Mouse (Mus musculus) neural tube, embryonic 13.5 days (tissue): ENCODE results near the gene Cep170. TPM values are rescaled to one million over a fixed set of nuclear protein-coding genes. Genes with fewer than 3 reads are reported as not detected.

Experiments
- ATAC-seq: fragments of 200-750 bp; cut with Nextera tagmentation; 2 replicates; pipeline ENCODE4 v1.8.0; 2017; ENCODE audit warnings: low read depth, mild to moderate bottlenecking, moderate TSS enrichment, moderate library complexity
- H3K27ac ChIP-seq: fragments of 300-500 bp; sonication (generic); replicated peaks from 2 replicates; pipeline ENCODE4 v1.5.1; 2015; ENCODE audit warnings: moderate library complexity, mild to moderate bottlenecking, inconsistent platforms
- H3K27me3 ChIP-seq: fragments of 300-500 bp; sonication (generic); 2 replicates; pipeline ENCODE4 v1.6.1; 2015; ENCODE audit warnings: mild to moderate bottlenecking, inconsistent platforms
- H3K36me3 ChIP-seq: fragments of 300-500 bp; sonication (generic); 2 replicates; pipeline ENCODE4 v1.6.1; 2015; ENCODE audit warnings: mild to moderate bottlenecking, inconsistent platforms
- H3K4me1 ChIP-seq: fragments of 300-500 bp; sonication (generic); replicated peaks from 2 replicates; pipeline ENCODE4 v1.6.1; 2015; ENCODE audit warnings: inconsistent platforms
- H3K4me2 ChIP-seq: fragments of 300-500 bp; sonication (generic); 2 replicates; pipeline ENCODE4 v1.6.1; 2015; ENCODE audit warnings: inconsistent platforms, mild to moderate bottlenecking, moderate library complexity
- H3K4me3 ChIP-seq: fragments of 300-500 bp; sonication (generic); 2 replicates; pipeline ENCODE4 v1.5.1; 2015; ENCODE audit warnings: mild to moderate bottlenecking, inconsistent platforms
- H3K9ac ChIP-seq: fragments of 300-500 bp; sonication (generic); 2 replicates; pipeline ENCODE4 v1.6.1; 2015; ENCODE audit warnings: moderate library complexity, mild to moderate bottlenecking, inconsistent platforms
- H3K9me3 ChIP-seq: fragments of 300-500 bp; sonication (generic); 2 replicates; pipeline ENCODE4 v1.6.1; 2016; ENCODE audit warnings: inconsistent platforms
- WGBS: fragments of 180-500 bp; shearing (Covaris S2); methylation state at CpG from one replicate; pipeline ENCODE4 v1.1.7; 2015; 5-methylcytosine and 5-hydroxymethylcytosine counted together
- microRNA counts: library from miRNA; unstranded; fragments of <30 nt; microRNA quantifications from one replicate; lab custom pipeline; 2016
- microRNA-seq: library from miRNA; unstranded; fragments of <30 nt; microRNA quantifications from one replicate; pipeline ENCODE4, GENCODE M21; 2016
- polyA plus RNA-seq: library from polyadenylated mRNA; unstranded; fragments of >200 nt; fragmentation: Nextera tagmentation; extraction: Ambion mirVana; gene quantifications from 2 replicates; pipeline ENCODE4 v1.2.1, GENCODE M21; 2015

Gene Cep170
- polyA plus RNA-seq, 1 experiment from 2014 or later: 97.8 TPM

GRCm38 (mm10) chr1:176723858-176724713 lies 89.8 kb downstream of the Cep170 start:
- peaks cover 9% of the 10 kb centered on the region; the same call in 1 of the 2 replicates for H3K36me3 ChIP-seq
- H3K27ac ChIP-seq: no peak overlapping the region
- H3K4me1 ChIP-seq: peaks cover 6% of the 10 kb centered on the region; the same call in 1 of the 2 replicates
- no peak overlapping the region for H3K4me3 ChIP-seq
- 81% methylated on average over 8 of the region's 8 CpGs for WGBS
- no peaks in the 10 kb centered on the region for H3K9me3 ChIP-seq
- H3K27me3 ChIP-seq: no peaks in the 10 kb centered on the region
- no peak overlapping the region for H3K9ac ChIP-seq
- no peak for ATAC-seq
- H3K4me2 ChIP-seq: no peak overlapping the region

GRCm38 (mm10) chr1:176712436-176712835 lies 101.4 kb downstream of the Cep170 start:
- Histone ChIP-seq H3K4me2 (no peak overlapping the region), H3K36me3 (no peaks in the 10 kb centered on the region), H3K4me1 (no peaks in the 10 kb centered on the region), H3K27me3 (no peaks in the 10 kb centered on the region), H3K27ac (no peak overlapping the region), H3K4me3 (no peak overlapping the region), H3K9ac (no peak overlapping the region), H3K9me3 (no peaks in the 10 kb centered on the region)
- WGBS: 53% methylated on average over 2 of the region's 2 CpGs
- no peak for ATAC-seq

GRCm38 (mm10) chr1:176700226-176700625 lies 113.6 kb downstream of the Cep170 start:
- Histone ChIP-seq H3K9ac (no peak overlapping the region), H3K27ac (no peak overlapping the region), H3K4me1 (no peaks in the 10 kb centered on the region), H3K4me3 (no peak overlapping the region), H3K36me3 (no peaks in the 10 kb centered on the region), H3K27me3 (no peaks in the 10 kb centered on the region), H3K4me2 (no peak overlapping the region), H3K9me3 (no peaks in the 10 kb centered on the region)
- 96% methylated on average over 1 of the region's 1 CpGs for WGBS
- no peak for ATAC-seq

- no peak overlapping the region for H3K4me3 ChIP-seq
- no peaks in the 10 kb centered on the region for H3K9me3 ChIP-seq
- H3K4me2 ChIP-seq: no peak overlapping the region
- H3K27ac ChIP-seq: no peak overlapping the region
- H3K36me3 ChIP-seq: no peaks in the 10 kb centered on the region
- ATAC-seq: no peak
- no peaks in the 10 kb centered on the region for H3K4me1 ChIP-seq
- H3K27me3 ChIP-seq: no peaks in the 10 kb centered on the region
- no peak overlapping the region for H3K9ac ChIP-seq
Observed at GRCm38 (mm10) chr1:176699793-176700192, 114.1 kb downstream of the Cep170 start.

- Histone ChIP-seq H3K4me2 (no peak overlapping the region), H3K4me3 (no peak overlapping the region), H3K36me3 (no peaks in the 10 kb centered on the region), H3K9me3 (no peaks in the 10 kb centered on the region), H3K27ac (no peak overlapping the region), H3K27me3 (no peaks in the 10 kb centered on the region), H3K4me1 (no peaks in the 10 kb centered on the region), H3K9ac (no peak overlapping the region)
- ATAC-seq: no peak
- WGBS: 81% methylated on average over 3 of the region's 3 CpGs
Observed at GRCm38 (mm10) chr1:176698647-176699046, 115.2 kb downstream of the Cep170 start.

GRCm38 (mm10) chr1:176697091-176697490 lies 116.8 kb downstream of the Cep170 start:
- Histone ChIP-seq H3K27me3 (no peaks in the 10 kb centered on the region), H3K4me1 (no peaks in the 10 kb centered on the region), H3K36me3 (no peaks in the 10 kb centered on the region), H3K4me2 (no peak overlapping the region), H3K4me3 (no peak overlapping the region), H3K9me3 (no peaks in the 10 kb centered on the region), H3K9ac (no peak overlapping the region), H3K27ac (no peak overlapping the region)
- ATAC-seq: no peak
- WGBS: 26% methylated on average over 7 of the region's 7 CpGs

- Histone ChIP-seq H3K9ac (no peak overlapping the region), H3K27me3 (no peaks in the 10 kb centered on the region), H3K4me1 (no peaks in the 10 kb centered on the region), H3K27ac (no peak overlapping the region), H3K36me3 (no peaks in the 10 kb centered on the region), H3K4me3 (no peak overlapping the region), H3K4me2 (no peak overlapping the region), H3K9me3 (no peaks in the 10 kb centered on the region)
- WGBS: 94% methylated on average over 11 of the region's 11 CpGs
- ATAC-seq: no peak
Observed at GRCm38 (mm10) chr1:176691101-176691500, 122.8 kb downstream of the Cep170 start.

- Histone ChIP-seq H3K27ac (no peak overlapping the region), H3K9me3 (no peaks in the 10 kb centered on the region), H3K36me3 (no peaks in the 10 kb centered on the region), H3K4me2 (no peak overlapping the region), H3K4me3 (no peak overlapping the region), H3K4me1 (no peaks in the 10 kb centered on the region), H3K9ac (no peak overlapping the region), H3K27me3 (no peaks in the 10 kb centered on the region)
- no peak for ATAC-seq
- WGBS: 90% methylated on average over 6 of the region's 6 CpGs
Observed at GRCm38 (mm10) chr1:176688251-176688880, 125.5 kb downstream of the Cep170 start.

MicroRNA genes within 50 kb of the gene (microRNA counts, 519-probe panel; counts per million panel counts)
- microRNA mmu-miR-350 (lab: Ali Mortazavi, UCI): 4,276 counts per million, percentile 72 among the panel's probes with 10 or more counts

Small RNA genes within 50 kb of the gene (microRNA-seq; reads per million reads assigned to microRNA genes)
- gene Mir350: 442 reads per million, percentile 74 among the genes with 10 or more reads in this experiment

Other genes starting within 250 kb of the Cep170 start
- gene Sdccag8, start 593 bp upstream of the Cep170 start, polyA plus RNA-seq: 22.5 and 25.4 TPM in 2 replicates